Mouse (Mus musculus): ENCODE data around the gene Zfp750.
A peak's percentile ranks its signal among the peaks of the same experiment; 100 is the strongest.

Zfp750 gene

GRCm38 (mm10) chr11:121475699-121476415 is 43.3 kb downstream of the Zfp750 start:
- peak; percentile 87 for DNase-seq (ENCODE audit: low read depth)

GRCm38 (mm10) chr11:121474831-121475230 is 44.3 kb downstream of the Zfp750 start:
- no peak for DNase-seq (ENCODE audit: low read depth)

GRCm38 (mm10) chr11:121467408-121467807 is 51.7 kb downstream of the Zfp750 start:
- no peak for DNase-seq (ENCODE audit: low read depth)

Data from induced T-regulatory cell, adult 2 months (primary cell).